Mouse (Mus musculus): ENCODE measurements around the gene Ggt5.

The Ggt5 gene

GRCm38 (mm10) chr10:75568851-75569250, 20.3 kb upstream of the Ggt5 start:
- DNase-seq, result no peak

- no peak for DNase-seq
Measured at GRCm38 (mm10) chr10:75570981-75571657, 18.0 kb upstream of the Ggt5 start.

- DNase-seq, result no peak
Measured at GRCm38 (mm10) chr10:75571937-75572336, 17.2 kb upstream of the Ggt5 start.

GRCm38 (mm10) chr10:75573181-75573580, 16.0 kb upstream of the Ggt5 start:
- no peak for DNase-seq

GRCm38 (mm10) chr10:75573965-75574364, 15.2 kb upstream of the Ggt5 start:
- DNase-seq, result no peak

GRCm38 (mm10) chr10:75579129-75579528, 10.0 kb upstream of the Ggt5 start:
- no peak for DNase-seq

- DNase-seq, result peak; percentile 98
Measured at GRCm38 (mm10) chr10:75585876-75586552, 3.1 kb upstream of the Ggt5 start.

GRCm38 (mm10) chr10:75586553-75586879, 2.6 kb upstream of the Ggt5 start:
- DNase-seq, result no peak

- DNase-seq, result peak; percentile 98
Measured at GRCm38 (mm10) chr10:75587781-75588180, 1.4 kb upstream of the Ggt5 start.

GRCm38 (mm10) chr10:75588336-75588735, 804 bp upstream of the Ggt5 start:
- peak; percentile 96 for DNase-seq

- DNase-seq, result peak; percentile 97
Measured at GRCm38 (mm10) chr10:75589651-75590050, 511 bp downstream of the Ggt5 start.

- DNase-seq, result peak; percentile 98
Measured at GRCm38 (mm10) chr10:75591211-75591894, 2.2 kb downstream of the Ggt5 start.

- DNase-seq, result peak; percentile 91
Measured at GRCm38 (mm10) chr10:75592585-75592984, 3.4 kb downstream of the Ggt5 start.

- peak; percentile 98 for DNase-seq
Measured at GRCm38 (mm10) chr10:75595981-75596380, 6.8 kb downstream of the Ggt5 start.

GRCm38 (mm10) chr10:75600189-75600730, 11.1 kb downstream of the Ggt5 start:
- DNase-seq, result peak; percentile 94

GRCm38 (mm10) chr10:75605162-75605846, 16.2 kb downstream of the Ggt5 start:
- DNase-seq, result no peak

GRCm38 (mm10) chr10:75607253-75607652, 18.1 kb downstream of the Ggt5 start:
- DNase-seq, result no peak

GRCm38 (mm10) chr10:75608975-75609374, 19.8 kb downstream of the Ggt5 start:
- no peak for DNase-seq

- peak; percentile 92 for DNase-seq
Measured at GRCm38 (mm10) chr10:75610486-75610885, 21.3 kb downstream of the Ggt5 start.

GRCm38 (mm10) chr10:75616044-75616443, 26.9 kb downstream of the Ggt5 start:
- DNase-seq, result no peak

GRCm38 (mm10) chr10:75620818-75621217, 31.7 kb downstream of the Ggt5 start:
- DNase-seq, result no peak

- DNase-seq, result peak; percentile 73
Measured at GRCm38 (mm10) chr10:75625920-75626319, 36.8 kb downstream of the Ggt5 start.

- peak; percentile 84 for DNase-seq
Measured at GRCm38 (mm10) chr10:75626991-75627390, 37.9 kb downstream of the Ggt5 start.
